14 mouse cellular contexts compared by ENCODE assay signal in genomic region chr2:155537761-155538462, GRCm38 (mm10). TPM values are rescaled to one million over a fixed set of nuclear protein-coding genes. Genes with fewer than 3 reads are reported as not detected.
A peak's percentile ranks its signal among the peaks of the same experiment; 100 is the strongest.
DNase-seq lines count a peak whose midpoint lies in the region; ATAC-seq lines count a peak whose summit lies in the region.
"Had no signal": no experiment of that assay in that cellular context is flagged by ENCODE, and none has a peak within 500 bp of the region (broad histone marks: within the 10 kb centered on the region; RNA-seq: fewer than 3 reads in every experiment).

No protein-coding gene starts in this region.

- no peak for ATAC-seq in heart, embryonic 13.5 days (ENCODE audit: extremely low read depth, insufficient number of reproducible peaks, low FRiP score, low TSS enrichment)
- peak; percentile 49 for ATAC-seq in activated CD4-positive, CD25-positive, alpha-beta regulatory T cell, adult 4 months
- no peak; the same call in 1 of the 2 replicates for ATAC-seq in liver, embryonic 13.5 days (ENCODE audit: low read depth)
- ATAC-seq: forebrain, postnatal 0 days had no signal

- H3K27me3 ChIP-seq in heart, embryonic 13.5 days (replicated peaks) = no peaks in the 10 kb centered on the region
- no peaks in the 10 kb centered on the region for H3K27me3 ChIP-seq in liver, embryonic 13.5 days

- 62% methylated on average over 5 of the region's 5 CpGs for WGBS in heart, embryonic 13.5 days
- 65% methylated on average over 5 of the region's 5 CpGs for WGBS in liver, embryonic 13.5 days (ENCODE audit: insufficient replicate concordance)

- no peak overlapping the region for H3K4me3 ChIP-seq in heart, embryonic 13.5 days
- H3K4me3 ChIP-seq in liver, embryonic 13.5 days (replicated peaks) = no peak overlapping the region
- H3K4me3 ChIP-seq: hindbrain, embryonic 10.5 days had no signal

- no peaks in the 10 kb centered on the region for H3K9me3 ChIP-seq in heart, embryonic 13.5 days
- H3K9me3 ChIP-seq in liver, embryonic 13.5 days (replicated peaks) = no peaks in the 10 kb centered on the region
- H3K9me3 ChIP-seq: hindbrain, embryonic 10.5 days had no signal

- H3K36me3 ChIP-seq in heart, embryonic 13.5 days = no peaks in the 10 kb centered on the region
- no peaks in the 10 kb centered on the region for H3K36me3 ChIP-seq in liver, embryonic 13.5 days
- H3K36me3 ChIP-seq: hindbrain, embryonic 10.5 days had no signal

- H3K4me1 ChIP-seq in heart, embryonic 13.5 days = peaks cover 17% of the 10 kb centered on the region
- peaks cover 16% of the 10 kb centered on the region for H3K4me1 ChIP-seq in liver, embryonic 13.5 days (replicated peaks)
- H3K4me1 ChIP-seq: hindbrain, embryonic 10.5 days had no signal

- no peak for DNase-seq in heart, postnatal 25 days (ENCODE audit: low spot score)
- peak; percentile 58 for DNase-seq in 416B (ENCODE audit: low read depth)
- DNase-seq in liver, embryonic 13.5 days = no peak
- DNase-seq in natural killer cell, adult 2 months (ENCODE audit: low spot score in 2 of 2) = no peak
- no peak for DNase-seq in ovary, postnatal 36 days (ENCODE audit: low spot score)
- no peak for DNase-seq in cerebellum, postnatal 36 days
- DNase-seq: cerebellum, adult 2 months; forebrain, postnatal 0 days; heart, adult 11 months; midbrain, embryonic 14.5 days; right cerebral cortex, postnatal 4 days had no signal

- 0 out of 2 replicates have a peak overlapping the region, but pooled peaks have one; percentile 18 for H3K4me2 ChIP-seq in heart, embryonic 13.5 days
- peak overlapping the region; percentile 32; the same call in 1 of the 2 replicates for H3K4me2 ChIP-seq in liver, embryonic 13.5 days

- no peak overlapping the region for H3K27ac ChIP-seq in heart, embryonic 13.5 days (replicated peaks)
- H3K27ac ChIP-seq in liver, embryonic 13.5 days = peak overlapping the region; percentile 43
- H3K27ac ChIP-seq: hindbrain, embryonic 10.5 days had no signal

- no peak overlapping the region for H3K9ac ChIP-seq in heart, embryonic 13.5 days
- no peak overlapping the region for H3K9ac ChIP-seq in liver, embryonic 13.5 days
- H3K9ac ChIP-seq: forebrain, postnatal 0 days had no signal

- intact Hi-C loops in heart, postnatal 25 days (cut with DNase I) = no loop called here

RNA-seq across cellular contexts. Expression of gene Ggt7, which starts 19.9 kb away (rescaled TPM):
- polyA plus RNA-seq in heart, embryonic 13.5 days (2015; fragmentation: Nextera tagmentation; extraction: Ambion mirVana) = 2.0 and 3.1 TPM in 2 replicates
- total RNA-seq in heart, postnatal 25 days (2021) = under 1 TPM; 0.49 to 0.73 TPM
- 1 to 10 TPM; 4.6 to 8.2 TPM for polyA plus RNA-seq in activated CD4-positive, CD25-positive, alpha-beta regulatory T cell, adult 4 months (2017; shearing (Covaris generic))
- 0.28 and 0.31 TPM in 2 replicates for polyA plus RNA-seq in liver, embryonic 13.5 days (2015; fragmentation: Nextera tagmentation; extraction: Ambion mirVana)

RNA-seq across cellular contexts. Expression of gene Acss2, which starts 20.2 kb away (rescaled TPM):
- polyA plus RNA-seq in heart, embryonic 13.5 days (2015; fragmentation: Nextera tagmentation; extraction: Ambion mirVana) = 13.1 and 14.4 TPM in 2 replicates
- 10 to 100 TPM; 39.9 to 40.3 TPM for total RNA-seq in heart, postnatal 25 days (2021)
- polyA plus RNA-seq in activated CD4-positive, CD25-positive, alpha-beta regulatory T cell, adult 4 months (2017; shearing (Covaris generic)) = 10 to 100 TPM; 13.9 to 16.4 TPM
- polyA plus RNA-seq in liver, embryonic 13.5 days (2015; fragmentation: Nextera tagmentation; extraction: Ambion mirVana) = 20.9 and 22.4 TPM in 2 replicates

RNA-seq across cellular contexts. Expression of gene Gss, which starts 54.7 kb away (rescaled TPM):
- polyA plus RNA-seq in heart, embryonic 13.5 days (2015; fragmentation: Nextera tagmentation; extraction: Ambion mirVana) = 24.2 and 25.6 TPM in 2 replicates
- 10 to 100 TPM; 13.4 to 13.9 TPM for total RNA-seq in heart, postnatal 25 days (2021)
- polyA plus RNA-seq in activated CD4-positive, CD25-positive, alpha-beta regulatory T cell, adult 4 months (2017; shearing (Covaris generic)) = 10 to 100 TPM; 13.8 to 15.7 TPM
- 67.3 and 68.2 TPM in 2 replicates for polyA plus RNA-seq in liver, embryonic 13.5 days (2015; fragmentation: Nextera tagmentation; extraction: Ambion mirVana)
